Mouse (Mus musculus) layer of hippocampus, adult 9-11 months (tissue): Measurements from ENCODE around the gene Tnn.

Experiments used
- DNase-seq: peaks from one replicate; pipeline ENCODE4 v3.0.0; 2022

The Tnn gene

DNA sequence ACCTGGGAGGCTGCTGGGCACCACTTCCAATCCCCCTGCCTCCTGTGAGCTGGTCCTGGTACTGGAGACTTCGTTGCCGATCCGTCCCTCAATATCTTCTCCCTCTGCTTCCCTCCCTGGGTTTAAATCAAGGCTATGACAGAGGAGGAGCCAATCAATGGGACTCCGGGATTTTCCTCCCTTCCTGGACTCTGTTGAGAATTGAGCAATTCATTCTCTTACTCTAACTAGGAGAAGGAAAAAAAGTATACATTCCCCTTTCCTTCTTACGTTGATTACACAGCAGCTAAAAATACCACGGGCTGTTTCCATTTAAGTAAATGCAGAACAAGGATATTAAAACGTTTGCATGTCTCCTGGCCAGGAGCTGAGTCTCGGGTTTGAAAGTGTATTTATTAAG is at the start of gene Tnn:
TSS of gene Tnn (minus strand) at position 101 of the 400 bp plus-strand sequence.
- DNase-seq = no peak

DNA sequence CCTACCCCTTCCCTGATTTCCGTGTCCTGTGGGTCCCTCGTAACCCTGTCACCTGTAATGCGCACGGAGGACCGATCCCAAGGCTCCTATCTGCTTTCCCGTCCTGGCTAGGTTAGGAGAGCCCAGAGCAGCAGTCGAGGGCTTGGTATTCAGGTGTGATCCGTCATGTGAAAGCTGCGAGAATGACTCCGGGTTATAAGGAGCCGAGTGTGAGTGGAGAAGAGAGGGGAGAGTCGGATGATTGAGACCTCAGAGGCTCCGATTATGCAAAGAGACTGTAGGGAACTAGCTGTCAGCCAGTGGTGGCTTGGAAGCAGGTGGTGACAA is 41.9 kb upstream of the Tnn start:
- no peak for DNase-seq

- DNase-seq = peak; percentile 99
Measured at GRCm38 (mm10) chr1:160194529-160195336, 41.4 kb upstream of the Tnn start, which contains the start of gene Mrps14. TSS of gene Mrps14 (plus strand) at chr1:160195215.

- DNase-seq = peak; percentile 37
Measured at GRCm38 (mm10) chr1:160184506-160184905, 31.1 kb upstream of the Tnn start.

GRCm38 (mm10) chr1:160181216-160181615 is 27.8 kb upstream of the Tnn start:
- DNase-seq = no peak

- no peak for DNase-seq
Measured at GRCm38 (mm10) chr1:160176903-160177302, 23.5 kb upstream of the Tnn start.

DNA sequence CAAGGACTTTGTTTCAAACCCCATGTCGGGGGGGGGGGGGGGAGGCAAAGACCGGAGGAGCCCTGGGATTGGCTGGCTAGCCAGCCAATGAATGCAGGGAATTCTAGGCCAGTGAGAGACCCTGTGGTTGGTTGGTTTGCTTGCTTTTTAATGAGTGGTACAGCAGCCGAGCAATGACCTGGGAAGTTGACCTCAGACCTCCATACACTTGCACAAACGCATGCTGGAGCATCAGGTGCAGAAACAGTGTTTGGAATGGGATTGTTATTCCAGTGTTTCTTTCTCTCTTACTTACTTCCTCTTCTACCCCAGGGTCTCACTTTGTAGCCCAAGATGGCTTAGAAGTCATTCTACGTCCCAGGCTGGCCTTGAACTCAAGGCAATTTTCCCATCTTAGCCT is 13.2 kb upstream of the Tnn start:
- no peak for DNase-seq

GRCm38 (mm10) chr1:160158190-160158589 is 4.8 kb upstream of the Tnn start:
- no peak for DNase-seq

DNA sequence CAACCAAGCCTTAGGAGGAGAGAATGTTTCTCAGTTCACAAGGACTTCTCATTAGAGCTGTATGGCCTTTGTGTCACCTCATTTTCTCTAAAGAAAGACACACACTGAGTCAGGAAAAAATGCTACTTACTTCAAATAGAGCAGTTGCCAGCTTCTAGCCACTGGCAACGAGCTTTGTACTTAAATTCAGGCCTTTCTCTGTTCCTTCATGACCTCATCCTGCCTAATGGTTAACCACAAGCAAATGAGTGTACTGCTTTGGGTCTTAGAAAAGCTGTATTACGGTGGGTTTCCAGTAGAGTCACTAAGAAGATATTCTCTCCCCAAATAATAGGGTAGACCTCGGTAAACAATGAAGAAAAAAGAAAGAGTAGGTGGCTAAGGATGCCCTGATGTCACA is 2.7 kb downstream of the Tnn start:
- no peak for DNase-seq

DNA sequence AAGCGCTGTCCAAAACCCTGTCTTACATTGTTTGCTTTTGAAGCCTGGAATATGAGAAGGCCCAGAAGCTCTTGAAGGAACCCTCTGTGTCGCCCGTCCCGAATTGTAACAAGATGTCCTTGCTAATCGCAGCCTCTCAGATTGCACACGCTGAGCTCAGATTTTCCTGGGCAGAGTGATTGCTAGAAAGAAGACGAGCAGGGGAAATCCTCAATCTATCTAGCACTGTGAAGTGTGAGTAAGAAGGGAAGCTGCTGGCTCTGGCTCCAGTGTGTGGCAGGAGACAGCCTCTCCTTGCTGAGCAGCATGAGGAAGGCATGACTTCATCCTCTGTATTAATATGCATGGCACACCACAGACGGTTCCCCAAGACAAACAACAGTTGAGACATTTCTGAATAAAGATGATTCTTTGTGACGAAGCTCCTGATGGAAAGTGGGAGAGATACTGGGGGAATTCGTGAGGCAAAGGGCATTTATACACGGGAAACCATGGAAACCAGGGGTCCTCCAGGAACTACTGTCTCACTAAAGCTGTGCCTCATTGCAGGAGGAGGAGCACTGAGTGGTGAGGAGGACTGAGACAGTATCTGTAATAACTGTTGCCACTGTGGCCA is 4.0 kb downstream of the Tnn start:
- peak; percentile 64 for DNase-seq

DNA sequence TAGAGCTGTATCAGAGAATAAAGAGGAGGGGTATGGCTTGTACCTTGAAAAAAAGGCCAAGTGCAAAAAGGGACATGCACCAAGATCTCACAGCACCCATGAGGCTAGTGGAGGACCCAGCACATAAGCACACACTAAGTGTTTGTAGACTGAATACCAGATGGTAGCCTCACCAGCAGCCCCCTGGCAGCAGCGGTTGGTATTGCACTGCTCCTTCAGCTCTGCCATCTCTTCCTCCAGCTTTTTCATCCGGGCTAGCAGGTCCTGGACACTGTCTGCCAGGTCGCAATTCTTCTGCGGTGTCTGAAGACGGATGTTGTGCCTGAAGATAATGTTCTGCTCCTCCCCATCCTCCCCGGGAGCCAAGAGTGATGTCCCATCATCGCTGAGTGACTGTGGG is 6.1 kb downstream of the Tnn start:
- no peak for DNase-seq

GRCm38 (mm10) chr1:160145606-160146005 is 7.8 kb downstream of the Tnn start:
- no peak for DNase-seq

DNA sequence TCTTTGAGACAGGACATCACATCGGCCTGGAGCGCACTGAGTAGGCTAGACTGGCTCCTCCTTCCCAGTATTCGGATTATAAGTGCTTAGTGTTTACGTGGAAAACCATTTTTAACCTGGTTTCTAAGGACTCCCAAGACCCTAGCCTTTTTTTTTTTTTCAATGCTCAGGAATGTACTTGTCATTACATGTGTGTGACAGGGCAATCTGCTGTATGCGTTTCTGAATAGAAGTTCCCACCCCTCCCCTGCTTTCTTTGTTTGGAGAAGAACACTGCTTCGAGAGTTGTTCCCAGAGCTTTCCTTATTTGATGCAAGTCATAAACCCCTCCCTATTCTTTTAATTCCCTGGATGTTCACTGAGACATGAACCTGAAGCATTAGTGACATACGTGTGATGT is 9.0 kb downstream of the Tnn start:
- DNase-seq = no peak

- DNase-seq = no peak
Measured at GRCm38 (mm10) chr1:160136362-160136890, 17.0 kb downstream of the Tnn start.

DNA sequence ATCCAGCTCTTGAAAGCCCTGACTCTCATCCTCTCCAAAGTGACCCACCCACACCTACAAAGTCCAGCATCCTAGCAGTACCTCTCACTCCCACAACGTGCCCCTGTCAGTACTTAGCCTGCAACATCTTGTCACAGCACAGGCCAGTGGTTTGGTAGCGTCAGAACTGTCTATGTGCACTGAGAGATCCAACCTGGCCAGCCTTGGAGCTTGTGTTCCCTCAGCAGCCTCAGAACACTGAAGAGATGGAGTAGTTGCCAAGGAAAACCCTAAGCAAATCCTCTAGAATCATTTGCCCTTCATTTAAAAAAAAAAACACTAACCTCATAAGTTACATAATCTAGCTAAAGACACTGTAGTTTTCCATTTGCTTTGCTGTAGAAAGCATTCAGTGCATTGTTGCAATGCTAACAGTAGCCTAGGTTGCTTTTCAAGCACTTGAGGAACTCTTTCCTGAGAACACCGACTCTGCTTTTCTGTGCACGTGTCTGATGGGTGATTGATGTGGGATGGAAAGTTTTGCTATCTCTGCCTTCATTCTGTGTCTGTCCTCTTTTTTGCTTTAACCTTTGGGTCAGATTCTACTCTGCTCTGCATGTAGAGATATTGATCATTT is 19.8 kb downstream of the Tnn start:
- no peak for DNase-seq

DNA sequence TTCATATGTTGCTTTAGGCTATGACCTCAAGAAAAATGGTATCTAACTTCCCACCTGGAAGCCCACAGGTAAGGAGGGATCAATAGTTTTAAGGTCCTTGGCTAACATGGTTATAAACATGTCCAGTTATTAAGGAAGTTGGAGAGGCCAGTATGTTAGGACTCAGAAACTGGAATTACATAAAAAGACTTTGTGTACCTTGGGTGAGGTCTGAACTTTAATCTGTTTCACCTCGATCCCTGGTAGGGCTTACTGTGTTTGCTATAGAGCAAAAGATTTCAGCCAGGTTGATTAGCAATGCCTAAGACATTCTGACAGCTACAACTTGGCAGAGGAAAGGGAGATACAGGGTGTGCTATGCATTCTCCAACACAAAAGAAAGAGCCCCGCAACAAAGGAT is 29.4 kb downstream of the Tnn start:
- no peak for DNase-seq

GRCm38 (mm10) chr1:160108604-160109003 is 44.8 kb downstream of the Tnn start:
- DNase-seq = no peak

DNA sequence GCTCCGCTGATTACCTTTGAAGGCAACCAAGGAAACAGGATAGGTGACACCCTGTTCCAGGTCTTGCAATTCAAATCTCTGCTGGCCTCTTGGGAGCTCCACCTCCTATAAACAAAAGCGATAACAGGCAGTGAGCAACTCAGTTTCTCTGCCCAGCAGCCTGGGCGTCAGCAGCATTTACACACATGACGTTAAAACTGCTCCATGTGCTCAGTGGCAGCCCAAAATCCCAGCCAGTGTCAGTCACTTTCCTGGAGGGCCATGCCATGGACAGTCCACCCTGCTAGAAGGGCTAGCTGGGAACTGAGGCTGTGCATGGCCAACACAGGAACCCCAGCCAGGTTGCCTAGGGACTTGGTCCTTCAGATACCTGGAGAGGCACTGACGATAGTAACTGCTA is 48.0 kb downstream of the Tnn start:
- DNase-seq = no peak

DNA sequence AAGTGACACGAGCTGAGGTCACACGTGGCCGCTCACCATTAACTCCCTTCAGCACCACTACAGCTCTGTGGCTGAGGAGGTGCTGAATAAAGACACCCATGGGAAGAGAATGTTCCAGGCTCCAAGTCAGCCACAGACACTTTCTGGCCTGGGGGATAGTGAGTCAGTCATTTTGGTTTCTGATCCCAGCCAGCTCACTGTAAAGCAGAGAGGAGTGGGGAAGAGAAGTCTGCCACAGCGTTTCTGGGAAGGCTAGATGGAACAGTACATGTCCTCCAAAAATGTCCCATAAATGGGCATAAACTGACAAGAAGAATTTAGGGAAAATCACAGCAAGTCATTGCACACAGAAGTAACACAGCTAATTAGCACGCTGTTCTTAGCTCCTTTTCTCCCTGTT is 52.4 kb downstream of the Tnn start:
- DNase-seq = no peak

- no peak for DNase-seq
Measured at GRCm38 (mm10) chr1:160099659-160100302, 53.6 kb downstream of the Tnn start.

DNA sequence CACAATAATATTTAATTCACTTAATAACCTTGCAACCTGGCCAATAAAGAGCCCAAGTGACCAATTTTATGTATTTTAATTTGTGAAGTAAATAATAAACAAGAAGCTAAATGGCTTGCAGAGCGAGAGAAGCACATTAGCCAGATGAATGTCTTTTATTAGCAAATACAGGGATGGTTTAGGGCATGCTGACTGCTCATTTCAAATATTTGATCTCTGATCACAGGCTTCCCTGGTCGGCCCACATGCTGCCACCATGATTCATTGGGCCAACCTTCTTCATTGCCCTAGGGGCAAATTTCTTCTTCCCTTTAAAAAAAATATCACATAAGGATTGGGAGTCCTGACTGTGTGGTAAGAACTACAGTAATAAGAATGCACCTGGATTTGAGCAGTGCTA is 66.7 kb downstream of the Tnn start:
- DNase-seq = no peak

DNA sequence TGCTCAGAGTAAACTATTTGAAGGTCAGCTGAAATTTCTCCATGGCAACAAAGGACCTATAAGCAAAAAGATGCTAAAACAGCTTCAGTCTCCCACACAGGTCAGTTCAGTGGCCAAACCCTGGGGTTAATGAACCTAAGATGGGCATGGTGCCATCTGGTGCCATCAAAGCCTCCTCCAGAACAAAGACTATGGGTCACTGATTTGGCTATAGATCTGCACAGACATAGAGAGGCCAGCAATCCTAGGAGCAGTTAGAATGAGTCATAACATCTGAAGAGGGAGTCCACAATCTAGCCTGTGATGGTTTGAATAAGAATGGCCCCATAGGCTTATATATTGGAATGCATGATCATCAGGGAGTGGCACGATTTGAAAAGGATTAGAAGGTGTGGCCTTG is 69.1 kb downstream of the Tnn start:
- no peak for DNase-seq

DNA sequence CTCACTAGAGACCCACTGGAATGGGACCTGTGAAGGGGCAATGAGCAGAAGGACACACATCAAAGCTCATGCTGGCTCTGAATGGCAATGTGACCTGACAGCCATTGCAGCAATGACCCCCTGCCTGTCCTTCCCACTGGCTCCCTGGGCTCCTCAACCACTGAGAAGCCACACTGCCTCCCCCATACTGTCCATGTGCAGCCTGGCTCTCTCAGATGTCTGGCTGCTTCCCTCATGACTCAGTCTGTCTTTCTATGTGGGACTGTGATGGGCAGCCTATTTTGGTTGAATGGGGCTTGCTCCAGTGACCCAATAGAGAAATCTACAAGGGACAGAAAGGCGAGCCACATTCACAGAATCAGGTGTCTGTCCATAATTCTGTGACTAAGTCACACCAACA is 70.7 kb downstream of the Tnn start:
- no peak for DNase-seq
